Mouse (Mus musculus): ENCODE data around the gene Nptn. TPM values are rescaled to one million over a fixed set of nuclear protein-coding genes. Genes with fewer than 3 reads are reported as not detected.

Gene Nptn
- polyA plus RNA-seq, 1 experiment from 2014 or later: 130 TPM

DNA sequence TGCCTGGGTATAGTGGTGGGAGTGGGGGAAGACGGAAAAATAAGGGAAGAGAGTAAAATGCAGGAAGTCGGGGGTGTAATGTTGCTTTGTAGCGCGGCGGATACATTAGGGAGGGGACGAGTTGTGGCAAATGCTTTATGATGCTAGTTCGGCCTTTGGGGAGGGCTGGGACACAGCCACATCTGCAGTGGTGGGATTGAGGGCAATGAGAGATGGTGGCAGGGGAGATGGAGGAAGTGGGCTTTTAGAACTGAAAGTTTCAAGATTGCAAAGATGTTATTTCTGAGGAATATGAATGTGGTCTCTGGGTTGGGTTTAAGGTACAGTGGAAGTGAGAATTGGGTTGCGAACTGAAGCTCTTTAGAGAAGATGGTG, 1.2 kb downstream of the Nptn start:
- H3K9ac ChIP-seq (ENCODE audit: low read length): peak overlapping the region; percentile 98
- H3K27me3 ChIP-seq (ENCODE audit: control insufficient read depth, insufficient read depth, low read length): no peaks in the 10 kb centered on the region
- DNase-seq (ENCODE audit: low spot score) (peak; percentile 26), ATAC-seq (ENCODE audit: low FRiP score, low TSS enrichment) (no peak)
- no peaks in the 10 kb centered on the region for H3K4me1 ChIP-seq (replicated peaks; ENCODE audit: control insufficient read depth, insufficient read depth)
- WGBS: under 1% methylated on average over 8 of the region's 8 CpGs
- TF ChIP-seq CTCF (IDR thresholded peaks at IDR 0.05; ENCODE audit: low read depth) (no peak), EP300 (optimal IDR thresholded peaks at IDR 0.05) (no peak)
- peak overlapping the region; percentile 95 for H3K27ac ChIP-seq (replicated peaks)
- no peaks in the 10 kb centered on the region for H3K36me3 ChIP-seq (ENCODE audit: control insufficient read depth, insufficient read depth, low read length)
- peak overlapping the region; percentile 81 for H3K4me3 ChIP-seq (ENCODE audit: low read depth, low read length)
- H3K4me2 ChIP-seq (replicated peaks; ENCODE audit: low read depth): peak overlapping the region; percentile 60
- no peaks in the 10 kb centered on the region for H3K9me3 ChIP-seq (ENCODE audit: control insufficient read depth, low read length)

DNA sequence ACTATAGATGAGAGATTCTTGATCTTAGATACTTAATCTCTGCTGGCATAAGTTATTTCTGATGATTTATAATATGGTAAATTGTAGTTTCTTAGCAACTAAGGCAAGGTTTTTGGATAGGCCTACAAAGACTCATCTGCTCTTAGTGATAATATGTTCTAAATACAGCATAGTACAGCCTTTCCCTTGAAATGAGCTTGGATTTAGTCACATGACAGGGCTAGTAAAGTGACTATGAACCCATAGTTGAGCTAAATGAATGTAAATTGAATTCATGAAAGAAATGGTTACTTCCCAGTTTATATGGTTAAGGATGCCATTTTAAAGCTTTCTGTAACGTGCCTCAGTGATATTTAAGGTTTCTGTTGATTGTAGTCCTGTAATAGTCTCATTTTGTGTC, 2.3 kb downstream of the Nptn start:
- Histone ChIP-seq H3K36me3 (ENCODE audit: control insufficient read depth, insufficient read depth, low read length) (no peaks in the 10 kb centered on the region), H3K27ac (replicated peaks) (no peak overlapping the region), H3K4me1 (replicated peaks; ENCODE audit: control insufficient read depth, insufficient read depth) (no peaks in the 10 kb centered on the region), H3K4me2 (replicated peaks; ENCODE audit: low read depth) (no peak overlapping the region), H3K27me3 (ENCODE audit: control insufficient read depth, insufficient read depth, low read length) (no peaks in the 10 kb centered on the region), H3K9ac (ENCODE audit: low read length) (no peak overlapping the region), H3K4me3 (ENCODE audit: low read depth, low read length) (no peak overlapping the region), H3K9me3 (ENCODE audit: control insufficient read depth, low read length) (no peaks in the 10 kb centered on the region)
- no peak for DNase-seq (ENCODE audit: low spot score)
- ATAC-seq (ENCODE audit: low FRiP score, low TSS enrichment): no peak
- WGBS: 78% methylated on average over 1 of the region's 1 CpGs
- no peak for TF ChIP-seq EP300 (optimal IDR thresholded peaks at IDR 0.05)
- no peak for TF ChIP-seq CTCF (IDR thresholded peaks at IDR 0.05; ENCODE audit: low read depth)

DNA sequence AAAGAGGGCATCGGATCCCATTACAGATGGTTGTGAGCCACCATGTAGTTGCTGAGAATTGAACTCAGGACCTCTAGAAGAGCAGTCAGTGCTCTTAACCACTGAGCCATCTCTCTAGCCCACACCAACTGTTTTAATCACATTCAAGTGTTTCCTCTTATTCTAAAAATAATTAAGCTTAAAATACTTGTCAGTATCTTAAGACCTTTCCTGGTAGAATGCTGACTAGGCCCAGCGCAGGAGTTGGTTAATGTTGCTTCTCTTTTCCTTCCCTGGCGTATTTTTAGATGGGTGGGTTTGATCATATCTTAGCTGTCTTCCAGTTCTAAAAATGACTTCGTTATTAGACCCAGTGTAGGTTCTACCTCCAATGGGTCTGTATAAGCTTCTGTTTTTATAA, 6.6 kb downstream of the Nptn start:
- Histone ChIP-seq H3K36me3 (ENCODE audit: control insufficient read depth, insufficient read depth, low read length) (no peaks in the 10 kb centered on the region), H3K4me3 (ENCODE audit: low read depth, low read length) (no peak overlapping the region), H3K9ac (ENCODE audit: low read length) (no peak overlapping the region), H3K4me2 (replicated peaks; ENCODE audit: low read depth) (no peak overlapping the region), H3K27me3 (ENCODE audit: control insufficient read depth, insufficient read depth, low read length) (no peaks in the 10 kb centered on the region), H3K9me3 (ENCODE audit: control insufficient read depth, low read length) (no peaks in the 10 kb centered on the region), H3K27ac (replicated peaks) (no peak overlapping the region), H3K4me1 (replicated peaks; ENCODE audit: control insufficient read depth, insufficient read depth) (no peaks in the 10 kb centered on the region)
- DNase-seq (ENCODE audit: low spot score) (no peak), ATAC-seq (ENCODE audit: low FRiP score, low TSS enrichment) (no peak)
- 89% methylated on average over 4 of the region's 4 CpGs for WGBS
- TF ChIP-seq CTCF (IDR thresholded peaks at IDR 0.05; ENCODE audit: low read depth): no peak

DNA sequence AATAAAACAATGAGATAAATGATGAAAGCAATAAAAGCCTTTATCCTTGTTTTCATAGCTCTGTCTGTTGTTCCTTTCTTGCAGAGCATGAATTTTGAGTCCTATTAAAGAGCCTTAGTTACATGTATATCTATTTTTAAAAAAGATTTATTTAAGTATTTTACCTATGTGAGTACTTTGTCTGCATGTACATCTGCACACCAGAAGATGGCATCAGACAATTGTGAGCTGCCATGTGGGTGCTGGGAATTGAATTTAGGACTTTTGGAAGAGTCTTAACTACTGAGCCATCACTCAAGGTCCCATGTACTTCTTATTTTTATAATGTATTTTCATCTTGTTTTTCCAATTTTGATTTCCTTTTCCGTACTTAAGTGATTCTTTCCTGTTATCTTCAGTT, 13.3 kb downstream of the Nptn start:
- 89% methylated on average over 1 of the region's 1 CpGs for WGBS
- H3K9ac ChIP-seq (ENCODE audit: low read length): no peak overlapping the region
- H3K9me3 ChIP-seq (ENCODE audit: control insufficient read depth, low read length): no peaks in the 10 kb centered on the region
- no peak for ATAC-seq (ENCODE audit: low FRiP score, low TSS enrichment)
- H3K4me2 ChIP-seq (replicated peaks; ENCODE audit: low read depth): no peak overlapping the region
- H3K27ac ChIP-seq (replicated peaks): no peak overlapping the region
- H3K4me1 ChIP-seq (replicated peaks; ENCODE audit: control insufficient read depth, insufficient read depth): no peaks in the 10 kb centered on the region
- H3K36me3 ChIP-seq (ENCODE audit: control insufficient read depth, insufficient read depth, low read length): no peaks in the 10 kb centered on the region
- DNase-seq (ENCODE audit: low spot score): no peak
- TF ChIP-seq EP300 (optimal IDR thresholded peaks at IDR 0.05) (no peak), CTCF (IDR thresholded peaks at IDR 0.05; ENCODE audit: low read depth) (peak; percentile 26)
- no peak overlapping the region for H3K4me3 ChIP-seq (ENCODE audit: low read depth, low read length)
- no peaks in the 10 kb centered on the region for H3K27me3 ChIP-seq (ENCODE audit: control insufficient read depth, insufficient read depth, low read length)

DNA sequence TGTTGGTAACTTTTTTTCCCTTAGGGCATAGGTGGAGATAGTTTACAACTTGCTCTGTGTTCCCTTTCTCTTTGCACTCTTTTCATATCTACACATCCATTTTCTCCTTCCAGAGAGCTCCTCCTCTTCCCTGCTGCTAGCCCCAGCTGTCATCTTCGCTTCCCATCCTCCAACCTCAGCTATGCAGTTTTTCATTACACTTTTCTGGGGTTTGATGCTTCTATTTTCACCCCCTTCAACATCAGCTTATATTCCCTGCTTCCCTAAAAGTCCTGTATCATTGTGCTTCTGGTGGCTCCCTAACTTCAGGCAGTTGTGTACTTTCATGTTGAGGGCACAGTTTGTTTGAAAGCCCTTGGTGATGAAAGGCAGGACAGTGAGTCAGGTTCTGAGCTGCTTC, 31.8 kb downstream of the Nptn start:
- ATAC-seq (ENCODE audit: low FRiP score, low TSS enrichment) (no peak), DNase-seq (ENCODE audit: low spot score) (no peak)
- Histone ChIP-seq H3K9me3 (ENCODE audit: control insufficient read depth, low read length) (no peaks in the 10 kb centered on the region), H3K27ac (replicated peaks) (no peak overlapping the region), H3K4me1 (replicated peaks; ENCODE audit: control insufficient read depth, insufficient read depth) (no peaks in the 10 kb centered on the region), H3K27me3 (ENCODE audit: control insufficient read depth, insufficient read depth, low read length) (no peaks in the 10 kb centered on the region), H3K36me3 (ENCODE audit: control insufficient read depth, insufficient read depth, low read length) (no peaks in the 10 kb centered on the region), H3K4me3 (ENCODE audit: low read depth, low read length) (no peak overlapping the region), H3K4me2 (replicated peaks; ENCODE audit: low read depth) (no peak overlapping the region), H3K9ac (ENCODE audit: low read length) (no peak overlapping the region)
- TF ChIP-seq EP300 (optimal IDR thresholded peaks at IDR 0.05) (no peak), CTCF (IDR thresholded peaks at IDR 0.05; ENCODE audit: low read depth) (no peak)
- WGBS: 83% methylated on average over 1 of the region's 1 CpGs

DNA sequence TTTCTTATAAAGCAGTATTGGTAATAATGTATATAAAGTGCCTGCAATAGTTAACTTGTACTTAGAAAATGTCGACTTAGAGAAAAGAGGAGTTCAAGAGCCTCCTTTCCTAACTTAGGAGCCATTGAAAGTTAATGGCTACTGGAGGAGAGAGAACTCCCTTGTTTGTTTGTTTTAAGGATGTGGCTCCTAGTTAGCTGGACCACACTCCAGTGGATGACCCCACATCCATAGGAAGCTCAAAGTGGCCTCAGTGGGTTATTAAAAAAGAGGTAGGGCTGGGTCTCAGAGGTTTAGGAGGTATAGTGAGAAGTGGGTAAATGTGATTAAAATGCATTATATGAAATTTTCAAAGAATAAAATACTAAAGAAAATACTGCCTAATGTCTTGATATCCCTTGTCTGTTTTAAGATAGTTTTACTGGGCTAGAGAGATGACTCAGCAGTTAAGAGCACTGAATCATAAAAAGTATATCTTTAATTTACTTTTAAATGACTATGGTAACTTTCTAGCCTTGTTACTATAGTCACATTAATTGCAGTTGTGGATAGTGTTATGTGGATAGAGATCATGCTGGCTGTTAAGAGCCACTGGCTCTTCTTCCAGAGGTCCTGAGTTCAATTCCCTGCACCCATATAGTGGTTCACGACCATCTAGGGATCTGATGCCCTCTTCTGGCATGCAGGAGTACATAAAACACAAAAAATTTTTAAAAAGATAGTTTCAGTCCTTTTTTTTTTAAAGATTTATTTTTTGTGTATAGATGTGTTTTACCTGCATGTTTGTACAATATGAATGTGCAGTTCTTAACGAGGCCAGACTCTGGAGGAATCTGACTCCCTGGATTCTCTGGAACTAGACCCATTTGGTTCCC, 33.3 kb downstream of the Nptn start:
- no peak for ATAC-seq (ENCODE audit: low FRiP score, low TSS enrichment)
- H3K4me3 ChIP-seq (ENCODE audit: low read depth, low read length): no peak overlapping the region
- WGBS: 74% methylated on average over 3 of the region's 3 CpGs
- H3K27ac ChIP-seq (replicated peaks): no peak overlapping the region
- no peaks in the 10 kb centered on the region for H3K9me3 ChIP-seq (ENCODE audit: control insufficient read depth, low read length)
- H3K27me3 ChIP-seq (ENCODE audit: control insufficient read depth, insufficient read depth, low read length): no peaks in the 10 kb centered on the region
- peak; percentile 36 for TF ChIP-seq CTCF (IDR thresholded peaks at IDR 0.05; ENCODE audit: low read depth)
- no peak for TF ChIP-seq EP300 (optimal IDR thresholded peaks at IDR 0.05)
- H3K9ac ChIP-seq (ENCODE audit: low read length): no peak overlapping the region
- DNase-seq (ENCODE audit: low spot score): no peak
- H3K4me2 ChIP-seq (replicated peaks; ENCODE audit: low read depth): no peak overlapping the region
- H3K36me3 ChIP-seq (ENCODE audit: control insufficient read depth, insufficient read depth, low read length): no peaks in the 10 kb centered on the region
- H3K4me1 ChIP-seq (replicated peaks; ENCODE audit: control insufficient read depth, insufficient read depth): no peaks in the 10 kb centered on the region

Measured in stomach, postnatal 0 days (tissue).